Mouse (Mus musculus) lung, adult 2 months (tissue): Measurements from ENCODE around the gene Saa1.
"Not testable (repeated sequence)": the region's sequence is repeated elsewhere in the genome, so short reads cannot be mapped to it uniquely, and the experiment has no call there.

Experiments used
- CTCF ChIP-seq: fragments of 200-500 bp; IDR thresholded peaks from 2 replicates; pipeline ENCODE4 v1.5.1; 2011; ENCODE audit warnings: mild to moderate bottlenecking, low read length, control low read depth; ENCODE audit not compliant: insufficient read depth
- POLR2A ChIP-seq: fragments of 200-500 bp; IDR thresholded peaks from 2 replicates; pipeline ENCODE4 v1.6.1; 2011; ENCODE audit warnings: low read depth, mild to moderate bottlenecking, control low read depth, low read length, borderline replicate concordance; ENCODE audit errors: extremely low read depth

- not testable (repeated sequence) for TF ChIP-seq POLR2A, CTCF
Observed at GRCm38 (mm10) chr7:46742880-46743279, at the start of gene Saa1.
